Mouse (Mus musculus) left cerebral cortex, adult 18-20 months (tissue): ENCODE data around the gene CN725425. TPM values are rescaled to one million over a fixed set of nuclear protein-coding genes. Genes with fewer than 3 reads are reported as not detected.

Experiments
- total RNA-seq, 2 experiments: library from RNA; stranded (reverse); gene quantifications; 2 replicates each; pipeline ENCODE4 v1.2.3; 2021

The CN725425 gene
- total RNA-seq, 2 experiments from 2014 or later, result 0.23 TPM; not detected in 1

Other genes with a start within 250 kb of the CN725425 start
- 100 to 1,000 TPM; 145 TPM for gene Kif21a, start 149.5 kb upstream of the CN725425 start, total RNA-seq
- 10 to 100 TPM; 22.7 to 26.3 TPM for gene Abcd2, start 7.7 kb upstream of the CN725425 start, total RNA-seq